Mouse (Mus musculus): Measurements from ENCODE around the gene Grin3b. TPM values are rescaled to one million over a fixed set of nuclear protein-coding genes. Genes with fewer than 3 reads are reported as not detected.

Grin3b gene
- polyA plus RNA-seq, 1 experiment from 2014 or later, result 0.38 TPM

DNA sequence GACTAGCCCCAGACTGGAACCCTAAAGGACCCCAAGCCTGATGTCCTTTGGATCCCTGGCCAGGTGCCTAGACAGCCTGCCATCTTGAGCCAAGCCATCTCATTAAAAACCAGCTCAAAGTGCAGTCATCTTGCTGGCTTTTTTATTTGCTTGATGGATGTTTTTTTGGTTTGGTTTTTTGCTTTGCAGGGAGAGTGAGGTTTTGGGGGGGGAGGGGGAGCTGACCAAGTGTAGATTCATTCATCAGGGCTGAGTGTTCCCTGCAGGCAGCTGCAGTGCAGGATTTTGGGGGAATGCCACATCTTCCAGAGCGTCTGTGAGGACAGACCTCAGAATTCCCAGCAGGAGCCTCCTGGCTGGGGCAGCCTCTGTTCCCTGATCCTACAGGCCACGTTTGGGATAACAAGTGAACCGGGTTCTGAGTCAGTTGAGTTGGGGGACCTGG is 1.4 kb upstream of the Grin3b start:
- peaks cover 23% of the 10 kb centered on the region for H3K27me3 ChIP-seq (ENCODE audit: control insufficient read depth, insufficient read depth, low read length)
- H3K36me3 ChIP-seq (ENCODE audit: control insufficient read depth, insufficient read depth, low read length), result peaks cover 16% of the 10 kb centered on the region
- 24% methylated on average over 3 of the region's 3 CpGs for WGBS

DNA sequence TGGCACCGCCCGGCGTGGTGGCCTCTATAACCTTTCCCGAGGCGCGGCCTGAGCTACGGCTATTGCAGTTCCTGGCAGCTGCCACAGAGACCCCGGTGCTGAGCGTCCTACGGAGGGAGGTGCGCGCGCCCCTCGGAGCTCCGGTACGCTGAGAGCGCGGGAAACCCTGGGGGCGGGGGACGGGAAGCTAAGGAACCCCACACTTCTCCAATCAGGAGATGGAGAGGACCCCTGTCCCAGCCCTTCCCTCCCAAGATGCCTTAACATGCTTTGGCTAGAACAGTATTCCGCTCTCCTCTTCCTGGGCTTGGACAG is 625 bp downstream of the Grin3b start:
- Histone ChIP-seq H3K36me3 (ENCODE audit: control insufficient read depth, insufficient read depth, low read length) (peaks cover 12% of the 10 kb centered on the region; the same call in 1 of the 2 replicates), H3K27ac (ENCODE audit: low read depth, low read length) (no peak overlapping the region), H3K4me2 (peak overlapping the region; percentile 41), H3K4me3 (ENCODE audit: low read depth, low read length) (peak overlapping the region; percentile 25), H3K4me1 (ENCODE audit: control insufficient read depth, insufficient read depth, low read length) (peaks cover 4% of the 10 kb centered on the region; the same call in 1 of the 2 replicates), H3K9ac (ENCODE audit: low read length) (peak overlapping the region; percentile 20; the same call in 1 of the 2 replicates), H3K9me3 (ENCODE audit: control insufficient read depth, low read length) (no peaks in the 10 kb centered on the region), H3K27me3 (ENCODE audit: control insufficient read depth, insufficient read depth, low read length) (peaks cover 23% of the 10 kb centered on the region)
- WGBS, result 5% methylated on average over 21 of the region's 21 CpGs
- ATAC-seq (ENCODE audit: low FRiP score) (no peak), DNase-seq (ENCODE audit: low spot score, missing footprints) (no peak)

More for the DNA sequence above, 1.4 kb upstream of the Grin3b start:
- ATAC-seq (ENCODE audit: low FRiP score) (no peak), DNase-seq (ENCODE audit: low spot score, missing footprints) (no peak)
- Histone ChIP-seq H3K27ac (ENCODE audit: low read depth, low read length) (no peak overlapping the region), H3K9me3 (ENCODE audit: control insufficient read depth, low read length) (no peaks in the 10 kb centered on the region), H3K4me3 (ENCODE audit: low read depth, low read length) (no peak overlapping the region), H3K4me2 (no peak overlapping the region), H3K9ac (ENCODE audit: low read length) (no peak overlapping the region), H3K4me1 (ENCODE audit: control insufficient read depth, insufficient read depth, low read length) (peaks cover 4% of the 10 kb centered on the region; the same call in 1 of the 2 replicates)

- DNase-seq (ENCODE audit: low spot score, missing footprints) (no peak), ATAC-seq (ENCODE audit: low FRiP score) (no peak)
- Histone ChIP-seq H3K4me1 (ENCODE audit: control insufficient read depth, insufficient read depth, low read length) (peaks cover 4% of the 10 kb centered on the region; the same call in 1 of the 2 replicates), H3K27me3 (ENCODE audit: control insufficient read depth, insufficient read depth, low read length) (peaks cover 26% of the 10 kb centered on the region), H3K4me2 (no peak overlapping the region), H3K27ac (ENCODE audit: low read depth, low read length) (no peak overlapping the region), H3K4me3 (ENCODE audit: low read depth, low read length) (no peak overlapping the region), H3K36me3 (ENCODE audit: control insufficient read depth, insufficient read depth, low read length) (peaks cover 25% of the 10 kb centered on the region), H3K9ac (ENCODE audit: low read length) (no peak overlapping the region), H3K9me3 (ENCODE audit: control insufficient read depth, low read length) (no peaks in the 10 kb centered on the region)
- WGBS, result 74% methylated on average over 13 of the region's 14 CpGs
Measured at GRCm38 (mm10) chr10:79972831-79973230, 2.3 kb downstream of the Grin3b start.

DNA sequence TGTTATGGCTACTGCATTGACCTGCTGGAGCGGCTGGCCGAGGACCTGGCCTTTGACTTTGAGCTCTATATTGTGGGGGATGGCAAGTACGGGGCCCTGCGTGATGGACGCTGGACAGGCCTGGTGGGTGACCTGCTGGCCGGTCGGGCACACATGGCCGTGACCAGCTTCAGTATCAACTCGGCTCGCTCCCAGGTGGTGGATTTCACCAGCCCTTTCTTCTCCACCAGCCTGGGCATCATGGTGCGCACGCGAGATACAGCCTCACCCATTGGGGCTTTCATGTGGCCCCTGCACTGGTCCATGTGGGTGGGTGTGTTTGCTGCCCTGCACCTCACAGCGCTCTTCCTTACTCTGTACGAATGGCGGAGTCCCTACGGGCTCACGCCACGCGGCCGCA is 3.6 kb downstream of the Grin3b start:
- ATAC-seq (ENCODE audit: low FRiP score) (no peak), DNase-seq (ENCODE audit: low spot score, missing footprints) (no peak)
- no peak overlapping the region for H3K4me2 ChIP-seq
- peaks cover 33% of the 10 kb centered on the region for H3K36me3 ChIP-seq (ENCODE audit: control insufficient read depth, insufficient read depth, low read length)
- H3K9ac ChIP-seq (ENCODE audit: low read length), result no peak overlapping the region
- no peak overlapping the region for H3K27ac ChIP-seq (ENCODE audit: low read depth, low read length)
- no peaks in the 10 kb centered on the region for H3K9me3 ChIP-seq (ENCODE audit: control insufficient read depth, low read length)
- WGBS, result 91% methylated on average over 21 of the region's 21 CpGs
- H3K4me3 ChIP-seq (ENCODE audit: low read depth, low read length), result no peak overlapping the region
- peaks cover 26% of the 10 kb centered on the region for H3K27me3 ChIP-seq (ENCODE audit: control insufficient read depth, insufficient read depth, low read length)
- H3K4me1 ChIP-seq (ENCODE audit: control insufficient read depth, insufficient read depth, low read length), result peaks cover 4% of the 10 kb centered on the region; the same call in 1 of the 2 replicates

DNA sequence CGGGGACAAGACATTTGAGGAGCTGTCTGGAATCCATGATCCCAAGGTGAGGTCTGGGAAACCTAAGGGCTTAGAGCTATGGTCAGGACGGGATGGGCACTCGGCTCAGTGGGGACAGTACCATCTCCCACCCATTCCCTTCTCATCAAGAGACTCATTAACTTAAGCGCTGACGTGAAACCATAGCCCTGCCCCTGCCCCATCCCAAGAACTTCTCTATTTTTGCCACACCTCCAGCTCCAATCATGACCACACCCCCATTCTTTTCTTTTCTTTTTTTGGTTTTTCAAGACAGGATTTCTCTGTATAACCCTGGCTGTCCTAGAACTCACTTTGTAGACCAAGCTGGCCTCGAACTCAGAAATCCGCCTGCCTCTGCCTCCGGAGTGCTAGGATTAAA is 4.2 kb downstream of the Grin3b start:
- H3K27ac ChIP-seq (ENCODE audit: low read depth, low read length), result no peak overlapping the region
- no peak overlapping the region for H3K9ac ChIP-seq (ENCODE audit: low read length)
- H3K4me2 ChIP-seq, result no peak overlapping the region
- no peaks in the 10 kb centered on the region for H3K9me3 ChIP-seq (ENCODE audit: control insufficient read depth, low read length)
- ATAC-seq (ENCODE audit: low FRiP score) (no peak), DNase-seq (ENCODE audit: low spot score, missing footprints) (no peak)
- peaks cover 4% of the 10 kb centered on the region; the same call in 1 of the 2 replicates for H3K4me1 ChIP-seq (ENCODE audit: control insufficient read depth, insufficient read depth, low read length)
- no peak overlapping the region for H3K4me3 ChIP-seq (ENCODE audit: low read depth, low read length)
- H3K36me3 ChIP-seq (ENCODE audit: control insufficient read depth, insufficient read depth, low read length), result peaks cover 34% of the 10 kb centered on the region
- WGBS, result 90% methylated on average over 8 of the region's 8 CpGs
- H3K27me3 ChIP-seq (ENCODE audit: control insufficient read depth, insufficient read depth, low read length), result peaks cover 21% of the 10 kb centered on the region

GRCm38 (mm10) chr10:79976071-79976721 is 5.7 kb downstream of the Grin3b start:
- H3K9me3 ChIP-seq (ENCODE audit: control insufficient read depth, low read length), result no peaks in the 10 kb centered on the region
- H3K4me3 ChIP-seq (ENCODE audit: low read depth, low read length), result no peak overlapping the region
- H3K9ac ChIP-seq (ENCODE audit: low read length), result no peak overlapping the region
- peaks cover 34% of the 10 kb centered on the region for H3K36me3 ChIP-seq (ENCODE audit: control insufficient read depth, insufficient read depth, low read length)
- DNase-seq (ENCODE audit: low spot score, missing footprints) (peak; percentile 70), ATAC-seq (ENCODE audit: low FRiP score) (no peak)
- H3K27ac ChIP-seq (ENCODE audit: low read depth, low read length), result no peak overlapping the region
- no peak overlapping the region for H3K4me2 ChIP-seq
- peaks cover under 1% of the 10 kb centered on the region; the same call in 1 of the 2 replicates for H3K4me1 ChIP-seq (ENCODE audit: control insufficient read depth, insufficient read depth, low read length)
- peaks cover 11% of the 10 kb centered on the region for H3K27me3 ChIP-seq (ENCODE audit: control insufficient read depth, insufficient read depth, low read length)
- 85% methylated on average over 28 of the region's 28 CpGs for WGBS

DNA sequence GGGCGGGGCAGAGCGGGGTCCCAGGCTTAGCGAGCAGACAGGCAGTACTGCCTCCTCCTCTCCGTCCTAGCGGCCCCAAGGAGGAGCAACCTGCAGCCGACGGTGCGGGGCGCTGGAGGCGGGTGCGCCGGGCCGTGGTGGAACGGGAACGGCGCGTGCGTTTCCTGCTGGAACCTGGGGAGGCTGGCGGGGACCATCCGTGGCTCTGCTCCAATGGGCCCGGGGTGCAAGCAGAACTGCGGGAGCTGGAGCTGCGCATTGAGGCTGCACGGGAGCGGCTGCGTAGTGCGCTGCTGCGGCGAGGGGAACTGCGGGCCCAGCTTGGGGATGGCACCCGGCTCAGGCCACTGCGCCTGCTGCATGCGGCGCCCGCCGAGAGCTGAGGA is 6.2 kb downstream of the Grin3b start:
- Histone ChIP-seq H3K27ac (ENCODE audit: low read depth, low read length) (no peak overlapping the region), H3K9ac (ENCODE audit: low read length) (no peak overlapping the region), H3K4me1 (ENCODE audit: control insufficient read depth, insufficient read depth, low read length) (no peaks in the 10 kb centered on the region), H3K4me3 (ENCODE audit: low read depth, low read length) (no peak overlapping the region), H3K27me3 (ENCODE audit: control insufficient read depth, insufficient read depth, low read length) (peaks cover 6% of the 10 kb centered on the region; the same call in 1 of the 2 replicates), H3K36me3 (ENCODE audit: control insufficient read depth, insufficient read depth, low read length) (peaks cover 34% of the 10 kb centered on the region), H3K9me3 (ENCODE audit: control insufficient read depth, low read length) (no peaks in the 10 kb centered on the region), H3K4me2 (no peak overlapping the region)
- ATAC-seq (ENCODE audit: low FRiP score), result no peak
- DNase-seq (ENCODE audit: low spot score, missing footprints), result peak; percentile 61
- WGBS, result 68% methylated on average over 36 of the region's 36 CpGs

DNA sequence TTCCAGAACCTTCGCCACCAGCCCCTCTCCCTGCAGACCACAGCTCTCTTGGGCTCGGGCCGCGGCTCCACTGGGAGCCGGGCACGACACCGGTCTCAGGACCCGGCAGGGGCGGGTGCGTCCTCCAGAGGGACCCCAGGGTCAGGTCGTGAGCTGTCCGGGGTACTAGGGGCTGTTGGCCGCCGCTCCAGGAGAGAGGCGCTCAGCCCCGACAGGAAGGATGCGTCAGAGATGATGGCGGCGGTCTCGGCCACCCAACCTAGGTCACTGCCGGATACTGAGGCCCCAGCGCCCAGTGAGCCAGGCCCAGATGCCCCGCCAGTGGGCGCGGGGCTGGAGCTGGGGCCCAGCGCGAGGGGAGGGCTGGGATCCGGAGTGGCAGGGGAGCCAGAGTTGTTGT is 6.8 kb downstream of the Grin3b start:
- Histone ChIP-seq H3K9me3 (ENCODE audit: control insufficient read depth, low read length) (no peaks in the 10 kb centered on the region), H3K4me2 (no peak overlapping the region), H3K36me3 (ENCODE audit: control insufficient read depth, insufficient read depth, low read length) (peaks cover 34% of the 10 kb centered on the region), H3K27me3 (ENCODE audit: control insufficient read depth, insufficient read depth, low read length) (peaks cover 2% of the 10 kb centered on the region; the same call in 1 of the 2 replicates), H3K9ac (ENCODE audit: low read length) (no peak overlapping the region), H3K27ac (ENCODE audit: low read depth, low read length) (no peak overlapping the region), H3K4me1 (ENCODE audit: control insufficient read depth, insufficient read depth, low read length) (peaks cover under 1% of the 10 kb centered on the region; the same call in 1 of the 2 replicates), H3K4me3 (ENCODE audit: low read depth, low read length) (no peak overlapping the region)
- DNase-seq (ENCODE audit: low spot score, missing footprints) (no peak), ATAC-seq (ENCODE audit: low FRiP score) (no peak)
- 80% methylated on average over 28 of the region's 28 CpGs for WGBS

DNA sequence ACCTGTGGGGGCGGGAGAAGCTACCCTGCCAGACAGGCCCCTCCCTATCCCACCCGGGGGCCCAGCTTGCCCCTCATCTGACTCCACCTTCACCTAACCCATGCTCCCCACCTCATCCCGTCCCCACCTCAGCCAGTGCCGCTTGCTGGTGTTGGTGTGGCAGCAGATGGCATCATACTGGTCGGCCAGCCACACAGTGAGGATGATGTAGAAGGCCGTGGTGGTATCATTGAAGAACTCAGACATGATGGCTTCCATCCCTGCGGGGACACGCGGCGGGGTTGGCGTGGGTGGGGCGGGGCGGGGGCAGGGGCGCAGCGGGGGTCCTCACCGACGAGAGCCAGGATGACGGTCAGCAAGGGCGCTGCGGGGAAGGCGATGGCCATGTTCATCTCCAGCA is 7.5 kb downstream of the Grin3b start:
- Histone ChIP-seq H3K27me3 (ENCODE audit: control insufficient read depth, insufficient read depth, low read length) (peaks cover 2% of the 10 kb centered on the region; the same call in 1 of the 2 replicates), H3K36me3 (ENCODE audit: control insufficient read depth, insufficient read depth, low read length) (peaks cover 34% of the 10 kb centered on the region), H3K4me2 (no peak overlapping the region), H3K4me3 (ENCODE audit: low read depth, low read length) (no peak overlapping the region), H3K4me1 (ENCODE audit: control insufficient read depth, insufficient read depth, low read length) (peaks cover 8% of the 10 kb centered on the region), H3K27ac (ENCODE audit: low read depth, low read length) (no peak overlapping the region), H3K9me3 (ENCODE audit: control insufficient read depth, low read length) (no peaks in the 10 kb centered on the region), H3K9ac (ENCODE audit: low read length) (no peak overlapping the region)
- DNase-seq (ENCODE audit: low spot score, missing footprints), result no peak
- 92% methylated on average over 21 of the region's 21 CpGs for WGBS
- no peak for ATAC-seq (ENCODE audit: low FRiP score)
